Mouse (Mus musculus) liver, adult 2 months (tissue): ENCODE results near the gene Neu1. TPM values are rescaled to one million over a fixed set of nuclear protein-coding genes. Genes with fewer than 3 reads are reported as not detected.

Experiments used
- DNase-seq: peaks from one replicate; pipeline ENCODE4 v3.0.0-alpha.2; 2011; ENCODE audit warnings: low read depth, low spot score; ENCODE audit errors: extremely low read depth
- H3K27ac ChIP-seq: fragments of 200-500 bp; replicated peaks from 2 replicates; pipeline ENCODE4 v1.5.1; 2012; ENCODE audit warnings: low read depth, mild to moderate bottlenecking, control low read depth, inconsistent platforms, low read length; ENCODE audit not compliant: insufficient read depth
- H3K27me3 ChIP-seq: fragments of 200-500 bp; 2 replicates; pipeline ENCODE4 v1.6.1; 2012; ENCODE audit warnings: mild to moderate bottlenecking, moderate library complexity, low read length, inconsistent platforms; ENCODE audit not compliant: control insufficient read depth, insufficient read depth
- H3K36me3 ChIP-seq: fragments of 200-500 bp; 2 replicates; pipeline ENCODE4 v1.6.1; 2012; ENCODE audit warnings: low read length, inconsistent platforms; ENCODE audit not compliant: control insufficient read depth, insufficient read depth
- H3K4me1 ChIP-seq: fragments of 200-500 bp; 2 replicates; pipeline ENCODE4 v1.6.1; 2011; ENCODE audit warnings: low read length; ENCODE audit not compliant: control insufficient read depth, insufficient read depth
- H3K4me3 ChIP-seq: fragments of 200-500 bp; 2 replicates; pipeline ENCODE4 v1.5.1; 2011; ENCODE audit warnings: low read depth, mild to moderate bottlenecking, control low read depth, low read length, moderate library complexity; ENCODE audit not compliant: insufficient read depth
- H3K79me2 ChIP-seq: fragments of 200-500 bp; 2 replicates; pipeline ENCODE4 v1.6.1; 2012; ENCODE audit warnings: inconsistent platforms, mild to moderate bottlenecking, low read length, moderate library complexity; ENCODE audit not compliant: control insufficient read depth, insufficient read depth
- H3K9ac ChIP-seq: fragments of 200-500 bp; 2 replicates; pipeline ENCODE4 v1.6.1; 2012; ENCODE audit warnings: low read depth, mild to moderate bottlenecking, control low read depth, inconsistent platforms, low read length
- CTCF ChIP-seq: fragments of 200-500 bp; IDR thresholded peaks from 2 replicates; pipeline ENCODE4 v1.5.1; 2011; ENCODE audit warnings: low read depth, low read length, control low read depth
- POLR2A ChIP-seq: fragments of 200-500 bp; IDR thresholded peaks from 2 replicates; pipeline ENCODE4 v1.6.1; 2011; ENCODE audit warnings: low read length, control low read depth; ENCODE audit not compliant: insufficient read depth; ENCODE audit errors: extremely low read depth
- WGBS: fragments of 180-500 bp; shearing (Covaris S2); methylation state at CpG from one replicate; pipeline ENCODE4 v1.1.7; 2018; 5-methylcytosine and 5-hydroxymethylcytosine counted together
- polyA plus RNA-seq: library from polyadenylated mRNA; depleted of rRNA; stranded (reverse); fragments of >200 nt; gene quantifications from 2 replicates; pipeline ENCODE4 v1.2.3, GENCODE M21; 2012
- total RNA-seq: library from RNA; depleted of rRNA; stranded (reverse); fragments of >200 nt; gene quantifications from 2 replicates; pipeline ENCODE4 v1.2.3, GENCODE M21; 2014

Gene Neu1
- total and polyA plus RNA-seq, 2 experiments = 27.6 to 62.5 TPM

- 84% methylated on average over 20 of the region's 20 CpGs for WGBS
- Histone ChIP-seq H3K9ac (no peak overlapping the region), H3K79me2 (no peaks in the 10 kb centered on the region), H3K4me3 (no peak overlapping the region), H3K27me3 (no peaks in the 10 kb centered on the region), H3K36me3 (no peaks in the 10 kb centered on the region), H3K4me1 (peaks cover 21% of the 10 kb centered on the region), H3K27ac (no peak overlapping the region)
- no peak for TF ChIP-seq POLR2A
- no peak for TF ChIP-seq CTCF
- peak; percentile 53 for DNase-seq
These were observed 45.9 kb downstream of the Neu1 start for GRCm38 (mm10) chr17:34977000-34977399.

DNA sequence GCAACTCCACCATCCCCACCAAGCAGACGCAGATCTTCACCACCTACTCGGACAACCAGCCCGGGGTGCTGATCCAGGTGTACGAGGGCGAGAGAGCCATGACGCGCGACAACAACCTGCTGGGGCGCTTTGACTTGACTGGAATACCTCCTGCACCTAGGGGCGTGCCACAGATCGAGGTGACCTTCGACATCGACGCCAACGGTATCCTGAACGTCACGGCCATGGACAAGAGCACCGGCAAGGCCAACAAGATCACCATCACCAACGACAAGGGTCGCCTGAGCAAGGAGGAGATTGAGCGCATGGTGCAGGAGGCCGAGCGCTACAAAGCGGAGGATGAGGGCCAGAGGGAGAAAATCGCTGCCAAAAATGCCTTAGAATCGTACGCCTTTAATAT, 47.2 kb downstream of the Neu1 start:
- WGBS = 92% methylated on average over 27 of the region's 27 CpGs
- H3K79me2 ChIP-seq = no peaks in the 10 kb centered on the region
- TF ChIP-seq CTCF (no peak), POLR2A (no peak)

GRCm38 (mm10) chr17:34979631-34980030, 48.6 kb downstream of the Neu1 start:
- Histone ChIP-seq H3K9ac (peak overlapping the region; percentile 74), H3K4me1 (peaks cover 26% of the 10 kb centered on the region), H3K27ac (peak overlapping the region; percentile 98), H3K79me2 (no peaks in the 10 kb centered on the region), H3K27me3 (no peaks in the 10 kb centered on the region), H3K36me3 (no peaks in the 10 kb centered on the region), H3K4me3 (peak overlapping the region; percentile 17; the same call in 1 of the 2 replicates)
- TF ChIP-seq CTCF = no peak
- no peak for TF ChIP-seq POLR2A
- WGBS = 34% methylated on average over 4 of the region's 4 CpGs
- DNase-seq = peak; percentile 98

More for the DNA sequence above, 47.2 kb downstream of the Neu1 start:
- peaks cover 26% of the 10 kb centered on the region for H3K4me1 ChIP-seq
- no peak overlapping the region for H3K27ac ChIP-seq
- no peaks in the 10 kb centered on the region for H3K27me3 ChIP-seq
- H3K9ac ChIP-seq = no peak overlapping the region
- H3K36me3 ChIP-seq = no peaks in the 10 kb centered on the region
- DNase-seq = no peak
- no peak overlapping the region for H3K4me3 ChIP-seq

DNA sequence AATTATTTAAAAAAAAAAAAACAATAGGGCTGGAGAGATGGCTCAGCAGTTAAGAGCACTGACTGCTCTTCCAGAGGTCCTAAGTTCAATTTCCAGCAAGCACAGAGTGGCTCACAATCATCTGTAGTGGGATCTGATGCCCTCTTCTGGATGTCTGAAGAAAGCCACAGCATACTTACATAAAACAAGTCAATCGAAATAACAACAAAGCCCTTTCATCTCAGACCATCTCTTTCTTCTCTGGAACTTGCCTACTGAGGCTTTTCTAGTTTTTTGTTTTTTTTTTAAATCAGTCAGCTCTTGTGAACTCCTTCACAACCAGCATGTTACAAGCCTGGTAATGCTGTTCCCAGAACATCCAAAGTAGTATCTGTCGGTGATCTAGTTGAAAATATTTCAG, 49.6 kb downstream of the Neu1 start:
- H3K4me1 ChIP-seq = peaks cover 19% of the 10 kb centered on the region
- no peaks in the 10 kb centered on the region for H3K79me2 ChIP-seq
- H3K27ac ChIP-seq = peak overlapping the region; percentile 98
- WGBS = 5% methylated on average over 2 of the region's 2 CpGs
- peaks cover 1% of the 10 kb centered on the region; the same call in 1 of the 2 replicates for H3K36me3 ChIP-seq
- TF ChIP-seq POLR2A = no peak
- peak; percentile 48; the same call in 1 of the 2 replicates for TF ChIP-seq CTCF
- H3K4me3 ChIP-seq = peak overlapping the region; percentile 40
- H3K9ac ChIP-seq = peak overlapping the region; percentile 60
- H3K27me3 ChIP-seq = no peaks in the 10 kb centered on the region
- peak; percentile 92 for DNase-seq

DNA sequence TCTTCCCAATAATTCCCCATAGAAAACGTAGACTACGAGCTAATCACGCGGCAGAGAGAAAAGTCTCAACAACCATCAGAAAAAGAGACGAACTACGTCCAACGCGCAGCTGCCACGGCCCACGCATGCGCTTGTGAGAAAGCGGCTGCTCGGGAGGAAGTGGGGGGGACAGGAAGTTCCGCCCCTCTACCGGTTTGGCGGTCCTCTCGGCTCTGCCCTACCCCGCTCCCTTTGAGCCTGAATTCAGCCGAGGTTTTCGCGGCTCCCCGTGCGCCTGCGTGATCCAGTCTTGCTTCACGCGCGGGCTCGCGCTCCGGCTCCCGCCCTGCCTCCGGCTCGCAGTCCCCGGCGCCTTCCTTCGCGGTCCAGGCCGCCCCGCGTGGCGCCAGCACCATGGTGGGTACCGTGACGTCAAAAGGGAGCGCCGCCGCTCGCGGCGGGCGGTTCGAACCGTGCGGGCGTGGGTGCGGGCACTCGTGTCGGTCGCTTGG, 50.7 kb downstream of the Neu1 start, which contains the start of gene Lsm2:
Gene Lsm2, plus strand, starts transcription at position 173 of the 491 bp plus-strand sequence.
- peak; percentile 81 for TF ChIP-seq POLR2A
- no peak for TF ChIP-seq CTCF
- no peaks in the 10 kb centered on the region for H3K27me3 ChIP-seq
- H3K79me2 ChIP-seq = no peaks in the 10 kb centered on the region

DNA sequence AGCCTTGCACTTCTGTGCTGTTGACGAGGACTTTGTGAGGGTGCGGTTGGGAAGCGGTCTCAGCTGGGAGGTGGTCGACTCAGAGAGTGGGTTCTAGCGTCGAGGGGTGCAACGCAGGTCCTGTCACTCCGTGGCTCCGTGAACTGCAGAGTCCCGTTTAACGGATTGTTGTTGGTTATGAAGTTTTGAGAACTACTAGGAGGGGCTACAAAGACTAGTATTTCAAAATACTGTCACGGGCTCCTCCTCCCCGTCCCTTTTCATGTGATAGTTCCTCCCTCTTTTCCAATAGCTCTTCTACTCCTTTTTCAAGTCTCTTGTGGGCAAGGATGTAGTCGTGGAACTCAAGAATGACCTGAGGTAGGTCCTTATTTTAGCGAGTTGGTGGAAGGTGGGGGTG, 51.3 kb downstream of the Neu1 start:
- peak overlapping the region; percentile 95 for H3K9ac ChIP-seq
- peak overlapping the region; percentile 87 for H3K4me3 ChIP-seq
- H3K4me1 ChIP-seq = peaks cover 16% of the 10 kb centered on the region
- H3K79me2 ChIP-seq = no peaks in the 10 kb centered on the region
- under 1% methylated on average over 15 of the region's 15 CpGs for WGBS
- peak overlapping the region; percentile 97 for H3K27ac ChIP-seq
- peaks cover 11% of the 10 kb centered on the region for H3K36me3 ChIP-seq
- TF ChIP-seq POLR2A (no peak), CTCF (no peak)
- no peaks in the 10 kb centered on the region for H3K27me3 ChIP-seq
- no peak for DNase-seq

More for the DNA sequence above, 50.7 kb downstream of the Neu1 start, which contains the start of gene Lsm2:
- H3K27ac ChIP-seq = peak within 1 kb of the TSS; percentile 97
- peaks cover 16% of the 10 kb centered on the region for H3K4me1 ChIP-seq
- peak within 1 kb of the TSS; percentile 87 for H3K4me3 ChIP-seq
- peak within 1 kb of the TSS; percentile 95 for H3K9ac ChIP-seq
- WGBS = under 1% methylated on average over 58 of the region's 58 CpGs
- H3K36me3 ChIP-seq = peaks cover 10% of the 10 kb centered on the region
- peak; percentile 84 for DNase-seq
